8 mouse cellular contexts compared by ENCODE assay signal in genomic region chr16:32246351-32246791, GRCm38 (mm10). TPM values are rescaled to one million over a fixed set of nuclear protein-coding genes. Genes with fewer than 3 reads are reported as not detected.
A peak's percentile ranks its signal among the peaks of the same experiment; 100 is the strongest.
DNase-seq lines count a peak whose midpoint lies in the region; ATAC-seq and TF ChIP-seq lines count a peak whose summit lies in the region.

No protein-coding gene starts in this region.

- intact Hi-C loops in heart, postnatal 25 days (cut with DNase I) = loop anchor here (5.0 kb wide), 2 partner anchors 39 to 299 kb away; partner anchors contain the start of genes 0610012G03Rik and Ncbp2

- peak; percentile 58 for ATAC-seq in erythroblast, adult 5-6 weeks (replicated peaks; ENCODE audit: low FRiP score, poor library complexity, severe bottlenecking)
- no peak; the same call in 1 of the 2 replicates for ATAC-seq in monocyte, adult 5-6 weeks (replicated peaks; ENCODE audit: insufficient number of reproducible peaks, low FRiP score, low TSS enrichment, poor library complexity, severe bottlenecking)

- TF ChIP-seq CTCF in brain, embryonic 14.5 days (IDR thresholded peaks at IDR 0.05; ENCODE audit: borderline replicate concordance, extremely low read depth, insufficient read depth, insufficient read length) = no peak

- peak; percentile 54 for DNase-seq in MN1 (ENCODE audit: low spot score)
- DNase-seq in brain, embryonic 14.5 days (ENCODE audit: low read depth) = peak; percentile 58
- DNase-seq in heart, postnatal 25 days (ENCODE audit: low spot score) = peak; percentile 23
- peak; percentile 28 to 45 for DNase-seq in layer of hippocampus, adult 8-10 months (ENCODE audit: low spot score in 2 of 2)
- peak; percentile 33 for DNase-seq in lung, postnatal 14 days
- DNase-seq in right cerebral cortex, postnatal 14 days = peak; percentile 58

- no peak for TF ChIP-seq POLR2A in brain, embryonic 14.5 days (IDR thresholded peaks at IDR 0.05; ENCODE audit: borderline replicate concordance, extremely low read depth, insufficient read depth, insufficient read length, poor library complexity, severe bottlenecking)

RNA-seq across cellular contexts. Expression of gene Fbxo45, which starts 0.6 kb away (rescaled TPM):
- polyA plus RNA-seq in brain, embryonic 14.5 days (2012; rRNA removed) = 22.1 and 27.0 TPM in 2 replicates
- 1.9 and 2.7 TPM in 2 replicates for total RNA-seq in erythroblast, adult 5-6 weeks (2015; ENCODE audit: low replicate concordance)
- total RNA-seq in erythroblast, adult 5-6 weeks (2017; ENCODE audit: low replicate concordance) = 8.0 and 10.0 TPM in 2 replicates
- total RNA-seq in heart, postnatal 25 days (2021) = 10 to 100 TPM; 12.8 to 13.1 TPM
- 10 to 100 TPM; 35.9 to 46.6 (median 40.6) TPM for total RNA-seq in layer of hippocampus, adult 8-10 months (2022)
- total RNA-seq in monocyte, adult 5-6 weeks (2017) = 11.4 to 17.4 TPM (median 14.1 TPM) in 3 replicates

RNA-seq across cellular contexts. Expression of gene Wdr53, which starts 0.7 kb away (rescaled TPM):
- polyA plus RNA-seq in brain, embryonic 14.5 days (2012; rRNA removed) = 9.9 and 12.3 TPM in 2 replicates
- total RNA-seq in erythroblast, adult 5-6 weeks (2015; ENCODE audit: low replicate concordance) = 0.58 and 2.3 TPM in 2 replicates
- total RNA-seq in erythroblast, adult 5-6 weeks (2017; ENCODE audit: low replicate concordance) = 5.3 and 5.6 TPM in 2 replicates
- 1 to 10 TPM; 7.2 to 7.8 TPM for total RNA-seq in heart, postnatal 25 days (2021)
- 10 to 100 TPM; 12.2 to 14.1 (median 12.8) TPM for total RNA-seq in layer of hippocampus, adult 8-10 months (2022)
- 12.4 to 18.3 TPM (median 15.3 TPM) in 3 replicates for total RNA-seq in monocyte, adult 5-6 weeks (2017)

RNA-seq across cellular contexts. Expression of gene Smco1, which starts 24.9 kb away (rescaled TPM):
- polyA plus RNA-seq in brain, embryonic 14.5 days (2012; rRNA removed) = 0.05 and 0.11 TPM in 2 replicates
- total RNA-seq in erythroblast, adult 5-6 weeks (2015; ENCODE audit: low replicate concordance) = not detected in 2 replicates
- not detected in 2 replicates for total RNA-seq in erythroblast, adult 5-6 weeks (2017; ENCODE audit: low replicate concordance)
- 10 to 100 TPM; 25.6 to 30.3 TPM for total RNA-seq in heart, postnatal 25 days (2021)
- under 1 TPM in 2 of 4 experiments, not detected in 2; 0.32 to 0.37 TPM for total RNA-seq in layer of hippocampus, adult 8-10 months (2022)
- total RNA-seq in monocyte, adult 5-6 weeks (2017) = not detected in 3 replicates

RNA-seq across cellular contexts. Expression of gene Rnf168, which starts 30.9 kb away (rescaled TPM):
- polyA plus RNA-seq in brain, embryonic 14.5 days (2012; rRNA removed) = 14.5 and 16.0 TPM in 2 replicates
- total RNA-seq in erythroblast, adult 5-6 weeks (2015; ENCODE audit: low replicate concordance) = 5.0 and 10.0 TPM in 2 replicates
- total RNA-seq in erythroblast, adult 5-6 weeks (2017; ENCODE audit: low replicate concordance) = 27.6 and 29.0 TPM in 2 replicates
- total RNA-seq in heart, postnatal 25 days (2021) = 10 to 100 TPM; 13.2 to 15.0 TPM
- total RNA-seq in layer of hippocampus, adult 8-10 months (2022) = 10 to 100 TPM; 23.0 to 28.1 (median 27.3) TPM
- total RNA-seq in monocyte, adult 5-6 weeks (2017) = 25.0 to 33.0 TPM (median 27.0 TPM) in 3 replicates

Comparison
In these comparisons a context has a peak if more than half of its experiments do, and no peak if none do; other contexts are left out.
1. RNA of gene Smco1, which starts 24.9 kb away (total RNA-seq): 25.6 to 30.3 TPM in heart, postnatal 25 days; 0.32 to 0.37 TPM in layer of hippocampus, adult 8-10 months, not detected in erythroblast, adult 5-6 weeks and not detected in monocyte, adult 5-6 weeks; every median in the first group is over 10 times any median in the second.
2. Peak in every context shown above with its lines, with median percentiles within 50 percentile points of each other: DNase-seq.